Mouse (Mus musculus): Measurements from ENCODE around the gene Dhx33. TPM values are rescaled to one million over a fixed set of nuclear protein-coding genes. Genes with fewer than 3 reads are reported as not detected.

The Dhx33 gene
- polyA plus RNA-seq, 1 experiment: 9.2 TPM

DNA sequence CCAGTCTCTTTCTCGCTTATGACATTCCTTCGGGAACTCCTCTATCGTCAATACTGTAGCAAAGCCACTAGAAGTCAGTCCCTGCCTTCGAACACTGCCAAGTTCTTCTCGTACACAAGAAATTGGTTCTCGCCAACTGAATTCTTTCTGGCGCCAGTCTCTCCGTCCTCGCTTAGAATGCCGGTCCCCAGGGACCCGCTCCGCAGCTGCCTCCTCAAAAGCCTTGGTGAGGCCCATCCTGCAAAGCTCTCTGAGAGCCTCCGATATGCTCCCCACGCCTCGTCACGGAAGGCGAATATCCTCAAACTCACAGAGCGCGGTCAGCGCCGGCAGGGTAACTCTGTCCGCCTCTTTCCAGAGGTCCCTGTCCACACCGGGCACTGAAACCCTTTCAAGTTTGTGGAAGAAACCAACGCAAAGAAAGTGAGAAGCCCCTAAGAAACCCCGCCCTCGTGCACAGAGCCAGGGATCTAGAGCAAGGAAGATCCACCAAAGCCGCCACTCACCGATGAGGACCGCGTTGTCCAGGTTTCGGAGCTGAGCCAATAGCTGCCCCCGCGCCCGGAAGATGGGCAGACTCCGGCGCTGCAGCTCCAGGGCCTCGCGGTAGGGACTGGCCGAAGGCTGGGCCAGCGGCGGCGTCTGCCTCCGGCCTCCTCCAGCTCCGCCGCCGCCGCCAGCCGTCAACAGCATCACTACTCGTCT is 474 bp downstream of the Dhx33 start:
- TF ChIP-seq MAX (IDR thresholded peaks at IDR 0.05; ENCODE audit: low read depth) (no peak), E2F4 (IDR thresholded peaks at IDR 0.05; ENCODE audit: insufficient read depth) (no peak), USF1 (IDR thresholded peaks at IDR 0.05; ENCODE audit: low read depth) (no peak), CEBPB (IDR thresholded peaks at IDR 0.05; ENCODE audit: insufficient read depth, poor library complexity, severe bottlenecking) (no peak)
- peak overlapping the region; percentile 91 for H3K4me2 ChIP-seq (ENCODE audit: low read depth)
- H3K79me2 ChIP-seq (ENCODE audit: control insufficient read depth, insufficient read depth): peaks cover 33% of the 10 kb centered on the region
- peak overlapping the region; percentile 68 for H3K4me3 ChIP-seq
- H3K36me3 ChIP-seq (ENCODE audit: control insufficient read depth, insufficient read depth): peaks cover 13% of the 10 kb centered on the region
- H3K27me3 ChIP-seq (ENCODE audit: control insufficient read depth, insufficient read depth, insufficient read length): no peaks in the 10 kb centered on the region
- peak overlapping the region; percentile 54 for H3ac ChIP-seq (ENCODE audit: control insufficient read depth, insufficient read length)

DNA sequence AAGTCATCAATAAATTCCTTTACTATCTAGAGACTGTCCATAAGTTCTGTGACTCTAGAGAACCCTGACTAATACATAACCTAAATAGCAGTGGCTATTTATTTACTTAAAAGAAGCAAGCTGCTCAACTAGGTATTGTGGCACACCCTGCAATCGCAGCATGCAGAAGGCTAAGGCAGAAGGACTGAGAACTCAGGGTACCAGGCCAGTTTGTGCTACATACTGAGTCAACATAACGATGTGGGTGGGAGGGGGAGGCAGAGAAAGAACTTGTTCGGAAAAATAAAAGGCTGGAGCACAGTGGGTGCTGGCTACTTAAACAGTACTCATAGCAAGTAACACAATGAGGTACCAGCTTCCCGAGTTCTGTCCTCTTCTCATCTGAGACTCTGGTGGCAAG is 3.1 kb downstream of the Dhx33 start:
- TF ChIP-seq REST (IDR thresholded peaks at IDR 0.05; ENCODE audit: insufficient read depth, insufficient read length) (no peak), E2F4 (IDR thresholded peaks at IDR 0.05; ENCODE audit: insufficient read depth) (no peak), CEBPB (IDR thresholded peaks at IDR 0.05; ENCODE audit: insufficient read depth, poor library complexity, severe bottlenecking) (no peak), POLR2A (IDR thresholded peaks at IDR 0.05; ENCODE audit: insufficient read length, low read depth) (no peak), MYOD1 (IDR thresholded peaks at IDR 0.05; ENCODE audit: control insufficient read depth in 1 of 3, insufficient read length in 2 of 3, low read depth in 2 of 3) (no peak), TCF12 (IDR thresholded peaks at IDR 0.05; ENCODE audit: insufficient read depth, poor library complexity, severe bottlenecking) (no peak), POLR2AphosphoS2 (IDR thresholded peaks at IDR 0.05; ENCODE audit: insufficient read length, low read depth) (no peak), MAX (IDR thresholded peaks at IDR 0.05; ENCODE audit: low read depth) (no peak), TCF3 (IDR thresholded peaks at IDR 0.05; ENCODE audit: insufficient read length, low read depth) (no peak), MYOG (IDR thresholded peaks at IDR 0.05; ENCODE audit: control insufficient read depth in 1 of 3, insufficient read depth in 1 of 3, insufficient read length in 2 of 3, low read depth in 2 of 3) (no peak), SRF (IDR thresholded peaks at IDR 0.05; ENCODE audit: control insufficient read depth, insufficient read length, low read depth) (no peak), USF1 (IDR thresholded peaks at IDR 0.05; ENCODE audit: low read depth) (no peak)
- no peak overlapping the region for H3K4me3 ChIP-seq
- H3K79me2 ChIP-seq (ENCODE audit: control insufficient read depth, insufficient read depth): peaks cover 37% of the 10 kb centered on the region
- no peak overlapping the region for H3ac ChIP-seq (ENCODE audit: control insufficient read depth, insufficient read length)
- peaks cover 29% of the 10 kb centered on the region for H3K36me3 ChIP-seq (ENCODE audit: control insufficient read depth, insufficient read depth)
- H3K4me2 ChIP-seq (ENCODE audit: low read depth): no peak overlapping the region
- H3K27me3 ChIP-seq (ENCODE audit: control insufficient read depth, insufficient read depth, insufficient read length): no peaks in the 10 kb centered on the region

DNA sequence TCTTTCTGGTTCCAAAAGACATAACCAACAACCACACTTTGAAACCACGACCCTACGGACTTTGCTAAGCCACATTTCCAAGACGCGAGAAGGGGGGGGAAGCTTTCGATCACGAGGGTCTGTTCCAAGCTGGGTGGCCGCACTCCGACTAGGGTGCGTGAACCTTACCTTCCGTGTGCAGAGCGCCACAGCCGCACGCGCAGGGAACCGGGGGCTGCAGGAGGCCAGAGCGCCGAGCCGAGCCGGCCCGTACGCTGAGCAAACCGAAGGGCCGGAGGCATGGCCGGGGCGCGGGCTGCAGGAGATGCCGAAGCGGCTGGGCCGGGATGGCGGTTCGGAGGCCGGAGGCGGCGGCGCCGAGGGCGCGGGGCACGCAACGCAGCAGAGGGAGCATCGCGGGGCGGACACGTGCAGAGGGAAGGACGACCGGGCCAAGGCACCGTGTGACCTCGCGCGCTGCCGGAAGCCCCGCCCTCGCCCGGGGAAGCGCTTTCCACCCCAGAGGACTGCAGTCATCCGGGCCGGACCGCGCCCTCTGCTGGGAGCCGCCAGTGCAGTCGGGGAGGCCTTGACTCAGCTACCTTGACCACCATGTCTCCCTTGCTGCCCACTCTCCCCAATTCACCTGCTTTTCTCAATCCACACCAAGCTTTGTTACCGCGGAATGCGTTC is 21.5 kb downstream of the Dhx33 start, which contains the start of gene C1qbp:
Gene C1qbp, minus strand, starts transcription at position 470 of the 672 bp plus-strand sequence.
- H3K4me2 ChIP-seq (ENCODE audit: low read depth): peak within 1 kb of the TSS; percentile 78
- no peak for TF ChIP-seq CEBPB (IDR thresholded peaks at IDR 0.05; ENCODE audit: insufficient read depth, poor library complexity, severe bottlenecking)
- peak; percentile 95 for TF ChIP-seq POLR2A (IDR thresholded peaks at IDR 0.05; ENCODE audit: insufficient read length, low read depth)
- TF ChIP-seq MYOD1 (IDR thresholded peaks at IDR 0.05; ENCODE audit: control insufficient read depth in 1 of 3, insufficient read length in 2 of 3, low read depth in 2 of 3): peak in 1 of 3 experiments; percentile 16
- peak; percentile 58 for TF ChIP-seq USF1 (IDR thresholded peaks at IDR 0.05; ENCODE audit: low read depth)
- TF ChIP-seq TCF12 (IDR thresholded peaks at IDR 0.05; ENCODE audit: insufficient read depth, poor library complexity, severe bottlenecking): no peak
- peak; percentile 98 for TF ChIP-seq POLR2AphosphoS2 (IDR thresholded peaks at IDR 0.05; ENCODE audit: insufficient read length, low read depth)
- TF ChIP-seq MAX (IDR thresholded peaks at IDR 0.05; ENCODE audit: low read depth): peak; percentile 50
- TF ChIP-seq SRF (IDR thresholded peaks at IDR 0.05; ENCODE audit: control insufficient read depth, insufficient read length, low read depth): peak; percentile 75
- no peak for TF ChIP-seq E2F4 (IDR thresholded peaks at IDR 0.05; ENCODE audit: insufficient read depth)
- TF ChIP-seq TCF3 (IDR thresholded peaks at IDR 0.05; ENCODE audit: insufficient read length, low read depth): no peak
- TF ChIP-seq REST (IDR thresholded peaks at IDR 0.05; ENCODE audit: insufficient read depth, insufficient read length): peak; percentile 64
- TF ChIP-seq MYOG (IDR thresholded peaks at IDR 0.05; ENCODE audit: control insufficient read depth in 1 of 3, insufficient read depth in 1 of 3, insufficient read length in 2 of 3, low read depth in 2 of 3): peak in 2 of 3 experiments; percentile 11 to 15
- peak within 1 kb of the TSS; percentile 73 for H3ac ChIP-seq (ENCODE audit: control insufficient read depth, insufficient read length)

DNA sequence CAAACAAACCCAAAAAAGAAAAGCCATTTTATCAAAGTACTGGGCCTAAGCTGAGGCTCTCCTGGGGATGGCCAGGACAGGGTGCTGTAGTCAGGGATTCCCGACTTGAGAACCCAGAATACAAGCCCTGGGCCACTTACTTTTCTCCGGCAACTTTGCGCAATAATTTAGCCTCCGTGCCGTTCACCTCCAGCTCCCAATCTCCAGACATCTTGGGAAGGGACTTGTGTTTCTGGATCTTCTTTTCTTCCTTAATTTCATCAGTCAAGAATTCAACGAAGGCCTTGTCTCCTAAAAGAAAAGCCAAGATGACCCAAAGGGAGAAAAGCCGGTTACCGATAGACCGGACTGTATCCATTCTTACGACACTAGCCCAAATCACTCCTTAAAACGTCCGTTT is 22.2 kb downstream of the Dhx33 start:
- Histone ChIP-seq H3K4me2 (ENCODE audit: low read depth) (peak overlapping the region; percentile 78), H3K4me3 (peak overlapping the region; percentile 91)

More for the DNA sequence above, 21.5 kb downstream of the Dhx33 start, which contains the start of gene C1qbp:
- peaks cover 61% of the 10 kb centered on the region for H3K36me3 ChIP-seq (ENCODE audit: control insufficient read depth, insufficient read depth)
- H3K27me3 ChIP-seq (ENCODE audit: control insufficient read depth, insufficient read depth, insufficient read length): no peaks in the 10 kb centered on the region
- peak within 1 kb of the TSS; percentile 91 for H3K4me3 ChIP-seq
- peaks cover 31% of the 10 kb centered on the region for H3K79me2 ChIP-seq (ENCODE audit: control insufficient read depth, insufficient read depth)

More for the DNA sequence above, 22.2 kb downstream of the Dhx33 start:
- H3ac ChIP-seq (ENCODE audit: control insufficient read depth, insufficient read length): peak overlapping the region; percentile 73
- peak; percentile 67; the same call in 1 of the 2 replicates for TF ChIP-seq CEBPB (IDR thresholded peaks at IDR 0.05; ENCODE audit: insufficient read depth, poor library complexity, severe bottlenecking)
- no peak for TF ChIP-seq POLR2A (IDR thresholded peaks at IDR 0.05; ENCODE audit: insufficient read length, low read depth)
- no peaks in the 10 kb centered on the region for H3K27me3 ChIP-seq (ENCODE audit: control insufficient read depth, insufficient read depth, insufficient read length)
- peaks cover 62% of the 10 kb centered on the region for H3K36me3 ChIP-seq (ENCODE audit: control insufficient read depth, insufficient read depth)
- peaks cover 31% of the 10 kb centered on the region for H3K79me2 ChIP-seq (ENCODE audit: control insufficient read depth, insufficient read depth)
